Mouse (Mus musculus): ENCODE results near the gene Polr2g.
A peak's percentile ranks its signal among the peaks of the same experiment; 100 is the strongest.

Gene Polr2g

GRCm38 (mm10) chr19:8758899-8759298 is 39.5 kb downstream of the Polr2g start:
- no peak for DNase-seq (ENCODE audit: low read depth, low spot score)

DNA sequence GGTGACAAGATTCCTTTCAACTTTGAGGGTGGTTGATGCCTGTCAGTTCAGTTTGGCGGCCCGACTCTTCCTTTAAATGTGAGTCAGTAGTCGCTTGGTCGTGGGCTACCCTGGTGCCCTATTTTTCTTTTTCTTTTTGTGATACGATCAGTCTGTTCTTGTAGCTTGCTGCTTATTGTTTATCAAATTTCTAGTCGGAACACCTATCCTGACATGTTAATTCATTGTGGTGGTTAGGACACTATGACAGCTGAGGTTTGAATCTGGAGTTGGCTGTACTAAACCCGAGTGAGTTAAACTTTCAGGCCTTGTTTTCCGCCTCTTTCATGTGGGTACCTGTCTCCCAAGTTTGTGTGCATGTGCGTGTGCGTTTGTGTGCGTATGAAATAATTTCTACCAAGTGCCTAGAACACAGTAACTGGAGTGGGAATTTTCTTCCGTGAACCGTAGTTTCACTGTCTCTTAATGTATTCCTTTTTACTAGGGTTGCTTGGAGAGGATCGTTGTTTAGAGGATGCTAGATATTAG is 40.8 kb downstream of the Polr2g start:
- no peak for DNase-seq (ENCODE audit: low read depth, low spot score)

GRCm38 (mm10) chr19:8756635-8757387 is 41.6 kb downstream of the Polr2g start, which contains the start of gene Nxf1:
Gene Nxf1, plus strand, starts transcription at chr19:8757073.
- DNase-seq (ENCODE audit: low read depth, low spot score), result peak; percentile 90

DNA sequence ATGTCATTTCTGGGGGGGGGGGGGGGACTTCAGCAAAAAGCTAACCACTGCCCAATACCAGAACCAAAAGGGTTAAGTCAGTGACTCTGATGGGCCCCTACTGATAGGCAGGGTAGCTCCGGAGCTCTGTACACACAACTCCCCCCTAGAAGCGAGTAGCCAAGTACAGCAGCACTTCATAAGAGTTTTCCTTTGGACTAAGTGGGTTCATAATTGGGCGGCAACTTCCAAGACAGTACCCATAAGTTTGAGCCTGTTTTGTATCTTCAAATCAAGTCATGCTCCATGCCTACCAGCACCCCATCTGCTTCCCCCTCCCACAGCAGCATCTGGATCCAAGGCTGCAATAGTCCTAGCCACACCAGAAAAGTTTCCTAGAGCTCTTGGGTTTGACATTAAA is 42.7 kb downstream of the Polr2g start:
- DNase-seq (ENCODE audit: low read depth, low spot score), result no peak

GRCm38 (mm10) chr19:8747368-8747767 is 51.0 kb downstream of the Polr2g start:
- no peak for DNase-seq (ENCODE audit: low read depth, low spot score)

DNA sequence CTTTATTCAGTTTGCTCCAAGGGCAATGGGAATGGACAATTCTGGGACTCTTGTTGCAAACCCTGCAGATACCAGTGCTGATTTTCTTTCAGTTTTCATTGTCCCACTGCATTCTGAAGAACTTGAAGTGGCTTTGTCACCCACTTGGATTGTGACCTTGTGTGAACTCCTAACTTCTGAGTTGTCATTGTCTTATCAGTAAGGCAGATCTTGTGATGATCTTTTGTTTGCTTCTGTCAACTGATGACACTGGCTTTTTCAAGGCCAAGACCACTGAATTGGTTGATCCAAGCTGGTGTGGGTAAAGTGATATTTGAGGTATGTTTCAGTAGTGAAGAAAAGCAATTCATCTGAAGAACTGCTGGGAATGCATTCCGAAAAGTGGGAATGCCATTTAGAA is 53.0 kb downstream of the Polr2g start:
- DNase-seq (ENCODE audit: low read depth, low spot score), result no peak
